Mouse (Mus musculus) left cerebral cortex, postnatal 25 days (tissue): ENCODE measurements around the gene Shox2. TPM values are rescaled to one million over a fixed set of nuclear protein-coding genes. Genes with fewer than 3 reads are reported as not detected.

Experiments used
- DNase-seq, 2 experiments: peaks; one replicate each; pipeline ENCODE4 v3.0.0; 2022; ENCODE audit warnings: low spot score in 2 of 2, mixed read lengths in 1 of 2
- intact Hi-C: fragments of 180-260 bp; cut with DNase I; formaldehyde crosslinking; loops from one replicate; pipeline ENCODE4 v1.15.1; 2025
- total RNA-seq, 2 experiments: library from RNA; stranded (reverse); gene quantifications; 2 replicates each; pipeline ENCODE4 v1.2.3; 2021

Shox2 gene
- total RNA-seq, 2 experiments from 2014 or later = 0.73 TPM; not detected in 1

DNA sequence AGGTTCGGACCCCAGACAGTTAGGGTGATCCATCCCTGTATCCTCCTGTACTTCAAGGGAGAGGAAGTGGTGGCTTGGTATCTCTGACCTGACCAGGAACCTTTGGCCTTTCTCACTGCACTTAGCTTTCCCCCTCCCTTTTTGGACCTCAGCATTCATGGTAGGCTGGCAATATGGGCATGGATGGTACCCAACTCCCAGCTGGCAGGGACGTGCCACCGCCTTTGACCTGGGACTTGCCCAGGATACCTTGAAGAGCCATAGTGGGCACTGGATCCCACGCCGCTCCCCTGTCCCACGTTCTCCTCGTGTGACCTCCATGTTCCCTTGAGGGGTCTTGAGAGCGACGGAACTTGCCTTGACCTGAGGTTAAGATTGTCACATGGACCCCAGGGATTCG lies 11.3 kb downstream of the Shox2 start:
- DNase-seq = no peak
- intact Hi-C loops = no loop called here

DNA sequence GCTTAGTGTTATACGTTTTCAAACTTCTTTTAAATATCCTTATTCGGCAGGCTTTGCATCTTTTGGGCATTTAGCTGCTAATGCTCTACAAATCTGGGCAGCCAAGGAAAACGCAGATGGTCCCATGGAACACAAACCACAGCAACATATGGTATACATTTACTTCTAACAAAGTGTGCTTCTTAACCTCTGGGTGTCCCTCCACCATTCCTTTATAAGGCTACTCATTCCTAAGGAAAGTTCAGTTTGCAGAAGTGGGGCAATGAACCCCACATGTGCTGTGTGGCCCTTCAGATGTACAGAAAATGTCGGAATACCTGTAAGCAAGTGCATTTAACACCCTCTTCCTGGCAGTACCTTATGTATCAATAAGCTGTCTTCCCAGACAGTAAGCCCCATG lies 14.1 kb downstream of the Shox2 start:
- no peak for DNase-seq
- intact Hi-C loops = no loop called here

- intact Hi-C loops = no loop called here
These were observed 16.7 kb downstream of the Shox2 start for GRCm38 (mm10) chr3:66964884-66965283.

DNA sequence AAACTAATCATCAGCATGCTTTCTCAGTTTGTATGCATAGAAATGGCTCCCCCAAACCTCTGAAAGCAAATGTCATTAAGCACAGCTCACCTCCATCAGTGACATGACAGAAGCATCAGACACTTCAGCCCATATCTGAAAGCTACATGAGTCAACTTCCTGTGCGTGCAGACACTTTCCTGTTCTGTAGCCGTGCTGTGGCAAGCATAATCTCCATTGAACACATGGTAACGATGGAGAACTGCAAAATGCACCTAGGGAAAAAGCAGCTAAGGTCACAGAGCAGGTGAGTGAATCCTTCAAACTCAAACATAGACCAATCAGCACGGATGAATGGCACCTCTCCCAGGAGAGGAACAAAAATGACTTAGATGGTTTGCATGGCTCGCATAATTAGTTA lies 21.6 kb downstream of the Shox2 start:
- DNase-seq = no peak
- intact Hi-C loops = no loop called here

More at GRCm38 (mm10) chr3:66964884-66965283, 16.7 kb downstream of the Shox2 start:
- DNase-seq = no peak

GRCm38 (mm10) chr3:66955126-66955525 lies 26.4 kb downstream of the Shox2 start:
- intact Hi-C loops = no loop called here
- no peak for DNase-seq

DNA sequence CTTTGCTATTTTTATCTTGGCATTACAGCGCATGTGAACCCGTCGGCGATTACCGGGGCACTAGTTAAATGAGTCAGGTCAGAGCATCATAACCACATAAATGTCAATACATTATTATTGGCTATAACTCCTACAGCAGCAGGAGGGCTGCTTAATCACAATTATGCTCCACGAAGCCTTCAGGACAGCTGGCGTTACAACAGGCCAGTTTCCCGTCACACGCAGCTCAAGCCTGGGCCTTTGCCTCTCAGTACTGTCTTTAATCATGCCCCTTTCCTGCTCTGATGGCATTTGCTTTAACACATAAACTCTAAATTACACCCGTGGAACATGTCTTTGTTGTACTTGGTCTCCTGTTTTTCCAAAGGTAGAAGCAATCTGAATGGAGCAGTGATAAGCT lies 41.9 kb downstream of the Shox2 start:
- DNase-seq = no peak
- intact Hi-C loops = no loop called here

- intact Hi-C loops = no loop called here
- DNase-seq = peak in 1 of 2 experiments; percentile 9
These were observed 59.1 kb downstream of the Shox2 start for GRCm38 (mm10) chr3:66922436-66922835.

Other genes with a start within 250 kb of the Shox2 start
- gene Rsrc1, start 381 bp downstream of the Shox2 start, total RNA-seq = 10 to 100 TPM; 31.0 to 31.1 TPM